Mouse (Mus musculus): ENCODE data around the gene 2310079G19Rik.

2310079G19Rik gene

GRCm38 (mm10) chr16:88627566-88627965 is at the start of gene 2310079G19Rik:
Gene 2310079G19Rik (minus strand): TSS chr16:88627666.
- no peak for DNase-seq (ENCODE audit: low spot score in 2 of 2)

GRCm38 (mm10) chr16:88671571-88671970 is 44.1 kb upstream of the 2310079G19Rik start, which contains the start of gene Krtap27-1:
Gene Krtap27-1 (minus strand): TSS chr16:88671671.
- no peak for DNase-seq (ENCODE audit: low spot score in 2 of 2)

- no peak for DNase-seq (ENCODE audit: low spot score in 2 of 2)
Observed at GRCm38 (mm10) chr16:88657426-88657825, 30.0 kb upstream of the 2310079G19Rik start.

GRCm38 (mm10) chr16:88651952-88652351 is 24.5 kb upstream of the 2310079G19Rik start:
- no peak for DNase-seq (ENCODE audit: low spot score in 2 of 2)

GRCm38 (mm10) chr16:88651082-88651481 is 23.6 kb upstream of the 2310079G19Rik start:
- DNase-seq (ENCODE audit: low spot score in 2 of 2): no peak

- DNase-seq (ENCODE audit: low spot score in 2 of 2): no peak
Observed at GRCm38 (mm10) chr16:88647358-88647846, 19.9 kb upstream of the 2310079G19Rik start, which contains the start of gene Krtap26-1. Gene Krtap26-1 (minus strand): TSS chr16:88647796.

- DNase-seq (ENCODE audit: low spot score in 2 of 2): no peak
Observed at GRCm38 (mm10) chr16:88646366-88647111, 19.1 kb upstream of the 2310079G19Rik start.

- DNase-seq (ENCODE audit: low spot score in 2 of 2): no peak
Observed at GRCm38 (mm10) chr16:88640053-88640452, 12.6 kb upstream of the 2310079G19Rik start.

- no peak for DNase-seq (ENCODE audit: low spot score in 2 of 2)
Observed at GRCm38 (mm10) chr16:88635142-88635541, 7.7 kb upstream of the 2310079G19Rik start.

GRCm38 (mm10) chr16:88631474-88631873 is 4.0 kb upstream of the 2310079G19Rik start:
- no peak for DNase-seq (ENCODE audit: low spot score in 2 of 2)

GRCm38 (mm10) chr16:88612712-88613111 is 14.8 kb downstream of the 2310079G19Rik start:
- DNase-seq (ENCODE audit: low spot score in 2 of 2): no peak

- no peak for DNase-seq (ENCODE audit: low spot score in 2 of 2)
Observed at GRCm38 (mm10) chr16:88611922-88612321, 15.5 kb downstream of the 2310079G19Rik start, which contains the start of gene Krtap24-1. Gene Krtap24-1 (minus strand): TSS chr16:88612279.

GRCm38 (mm10) chr16:88604570-88604969 is 22.9 kb downstream of the 2310079G19Rik start:
- DNase-seq (ENCODE audit: low spot score in 2 of 2): no peak

GRCm38 (mm10) chr16:88602464-88602863 is 25.0 kb downstream of the 2310079G19Rik start:
- no peak for DNase-seq (ENCODE audit: low spot score in 2 of 2)

- no peak for DNase-seq (ENCODE audit: low spot score in 2 of 2)
Observed at GRCm38 (mm10) chr16:88600303-88600702, 27.2 kb downstream of the 2310079G19Rik start.

- no peak for DNase-seq (ENCODE audit: low spot score in 2 of 2)
Observed at GRCm38 (mm10) chr16:88599504-88600237, 27.8 kb downstream of the 2310079G19Rik start.

GRCm38 (mm10) chr16:88592758-88593157 is 34.7 kb downstream of the 2310079G19Rik start:
- no peak for DNase-seq (ENCODE audit: low spot score in 2 of 2)

- no peak for DNase-seq (ENCODE audit: low spot score in 2 of 2)
Observed at GRCm38 (mm10) chr16:88583338-88583737, 44.1 kb downstream of the 2310079G19Rik start.
